Mouse (Mus musculus) adrenal gland, adult 18-20 months (tissue): ENCODE data around the gene Was. TPM values are rescaled to one million over a fixed set of nuclear protein-coding genes. Genes with fewer than 3 reads are reported as not detected.
"Not testable (repeated sequence)": the region's sequence is repeated elsewhere in the genome, so short reads cannot be mapped to it uniquely, and the experiment has no call there.

Experiments used
- DNase-seq, 2 experiments: peaks; one replicate each; pipeline ENCODE4 v3.0.0; 2021 to 2022; ENCODE audit warnings: low spot score in 2 of 2
- total RNA-seq, 2 experiments: library from RNA; stranded (reverse); gene quantifications; 1 replicate in 1 of 2; 2 replicates in 1 of 2; pipeline ENCODE4 v1.2.3; 2021

Gene Was
- total RNA-seq, 2 experiments from 2014 or later, result 1.7 to 3.1 TPM

- DNase-seq, result no peak
Observed at GRCm38 (mm10) chrX:8075104-8075503, 15.2 kb downstream of the Was start.

GRCm38 (mm10) chrX:8074430-8075014, 15.8 kb downstream of the Was start, which contains the start of gene Suv39h1:
Suv39h1 (minus strand) TSS chrX:8074760.
- DNase-seq, result peak; percentile 74 to 76

GRCm38 (mm10) chrX:8073881-8074429, 16.3 kb downstream of the Was start:
- peak; percentile 12 to 22 for DNase-seq

GRCm38 (mm10) chrX:8069166-8069565, 21.1 kb downstream of the Was start:
- no peak for DNase-seq

- not testable (repeated sequence) for DNase-seq
Observed at GRCm38 (mm10) chrX:8051044-8051781, 39.1 kb downstream of the Was start.

GRCm38 (mm10) chrX:8033009-8033408, 57.3 kb downstream of the Was start:
- no peak for DNase-seq

Other genes starting within 250 kb of the Was start
- gene Otud5, start 249.1 kb downstream of the Was start, total RNA-seq, result 10 to 100 TPM; 57.4 to 63.1 TPM
- gene Pim2, start 212.2 kb downstream of the Was start, total RNA-seq, result 10 to 100 TPM in 1 of 2 experiments, 1 to 10 TPM in 1; 8.1 to 13.4 TPM
- gene Slc35a2, start 206.5 kb downstream of the Was start, total RNA-seq, result 10 to 100 TPM; 38.9 to 50.3 TPM
- 100 to 1,000 TPM in 1 of 2 experiments, 10 to 100 TPM in 1; 97.4 to 121 TPM for gene Pqbp1, start 191.2 kb downstream of the Was start, total RNA-seq
- 100 to 1,000 TPM in 1 of 2 experiments, 10 to 100 TPM in 1; 85.0 to 107 TPM for gene Timm17b, start 191.1 kb downstream of the Was start, total RNA-seq
- not detected for gene Gm10491, start 182.7 kb downstream of the Was start, total RNA-seq
- gene Gm10490, start 181.0 kb downstream of the Was start, total RNA-seq, result not detected
- 10 to 100 TPM; 48.9 to 64.9 TPM for gene Pcsk1n, start 170.7 kb downstream of the Was start, total RNA-seq
- not detected for gene Eras, start 161.9 kb downstream of the Was start, total RNA-seq
- 10 to 100 TPM; 14.4 to 15.0 TPM for gene Hdac6, start 142.6 kb downstream of the Was start, total RNA-seq
- not detected for gene Gata1, start 112.4 kb downstream of the Was start, total RNA-seq
- gene Glod5, start 72.0 kb downstream of the Was start, total RNA-seq, result not detected
- gene Suv39h1, start 15.7 kb downstream of the Was start, total RNA-seq, result 10 to 100 TPM in 1 of 2 experiments, 1 to 10 TPM in 1; 8.6 to 11.1 TPM
- 10 to 100 TPM; 58.0 to 61.7 TPM for gene Wdr13, start 42.4 kb upstream of the Was start, total RNA-seq
- gene Rbm3, start 55.4 kb upstream of the Was start, total RNA-seq, result 100 to 1,000 TPM; 107 to 140 TPM
- gene Tbc1d25, start 85.7 kb upstream of the Was start, total RNA-seq, result 1 to 10 TPM; 8.2 to 9.4 TPM
- gene Ebp, start 103.0 kb upstream of the Was start, total RNA-seq, result 10 to 100 TPM; 44.2 to 76.5 TPM
- gene Porcn, start 116.0 kb upstream of the Was start, total RNA-seq, result 1 to 10 TPM; 8.6 to 9.2 TPM
- gene Ftsj1, start 161.9 kb upstream of the Was start, total RNA-seq, result 10 to 100 TPM; 22.9 to 26.6 TPM
- gene Slc38a5, start 180.6 kb upstream of the Was start, total RNA-seq, result under 1 TPM in 1 of 2 experiments, not detected in 1; 0.32 TPM
- gene Ssxb10, start 236.9 kb upstream of the Was start, total RNA-seq, result not detected